ENCODE assay signal across 9 mouse cellular contexts in genomic region chrX:143739171-143739570, GRCm38 (mm10).
DNase-seq lines count a peak whose midpoint lies in the region; ATAC-seq and TF ChIP-seq lines count a peak whose summit lies in the region.
"Had no signal": no experiment of that assay in that cellular context is flagged by ENCODE, and none has a peak within 500 bp of the region (broad histone marks: within the 10 kb centered on the region; RNA-seq: fewer than 3 reads in every experiment).

No protein-coding gene starts in this region.

- no peaks in the 10 kb centered on the region for H3K36me3 ChIP-seq in liver, adult 2 months (ENCODE audit: control insufficient read depth, insufficient read depth, low read length)
- no peaks in the 10 kb centered on the region for H3K36me3 ChIP-seq in liver, embryonic 11.5 days (ENCODE audit: control insufficient read depth, insufficient read depth, low read length)

- intact Hi-C loops in heart, postnatal 14 days (cut with DNase I): no loop called here

- H3K4me3 ChIP-seq in liver, adult 2 months (ENCODE audit: insufficient read depth, low read depth, low read length): no peak overlapping the region
- H3K4me3 ChIP-seq in liver, embryonic 11.5 days (ENCODE audit: low read depth, low read length): no peak overlapping the region

- H3K27me3 ChIP-seq in liver, adult 2 months (ENCODE audit: control insufficient read depth, insufficient read depth, low read length): no peaks in the 10 kb centered on the region
- no peaks in the 10 kb centered on the region for H3K27me3 ChIP-seq in liver, embryonic 11.5 days (replicated peaks; ENCODE audit: control insufficient read depth, insufficient read depth, low read length)

- ATAC-seq in cerebellum, adult (ENCODE audit: insufficient number of reproducible peaks, low FRiP score, low TSS enrichment): no peak
- ATAC-seq in liver, embryonic 11.5 days (replicated peaks; ENCODE audit: low FRiP score): no peak

- TF ChIP-seq CTCF in liver, adult 2 months (IDR thresholded peaks at IDR 0.05; ENCODE audit: low read depth, low read length): peak; percentile 36; the same call in 1 of the 2 replicates

- H3K4me1 ChIP-seq in liver, adult 2 months (ENCODE audit: control insufficient read depth, insufficient read depth, low read length): no peaks in the 10 kb centered on the region
- no peaks in the 10 kb centered on the region for H3K4me1 ChIP-seq in liver, embryonic 11.5 days (replicated peaks; ENCODE audit: control insufficient read depth, insufficient read depth, low read length)

- WGBS in liver, adult 2 months: 9% methylated on average over 2 of the region's 2 CpGs
- 10% methylated on average over 2 of the region's 2 CpGs for WGBS in liver, embryonic 11.5 days

- H3K27ac ChIP-seq in liver, adult 2 months (replicated peaks; ENCODE audit: insufficient read depth, low read depth, low read length): no peak overlapping the region
- no peak overlapping the region for H3K27ac ChIP-seq in liver, embryonic 11.5 days (ENCODE audit: low read depth, low read length)
- H3K27ac ChIP-seq: macrophage had no signal

- TF ChIP-seq POLR2A in liver, adult 2 months (IDR thresholded peaks at IDR 0.05; ENCODE audit: extremely low read depth, insufficient read depth, low read length): no peak

- no peaks in the 10 kb centered on the region for H3K79me2 ChIP-seq in liver, adult 2 months (ENCODE audit: control insufficient read depth, insufficient read depth, low read length)

- no peaks in the 10 kb centered on the region for H3K9me3 ChIP-seq in liver, embryonic 11.5 days (ENCODE audit: control insufficient read depth, low read length)

- no peak overlapping the region for H3K9ac ChIP-seq in liver, adult 2 months (ENCODE audit: low read depth, low read length)
- H3K9ac ChIP-seq in liver, embryonic 11.5 days (ENCODE audit: low read depth, low read length): no peak overlapping the region

- DNase-seq in cerebellum, adult 18-20 months: peak; percentile 3 to 7
- peak; percentile 26 for DNase-seq in liver, adult 2 months (ENCODE audit: extremely low read depth, low read depth, low spot score)
- no peak for DNase-seq in liver, embryonic 11.5 days (ENCODE audit: low spot score)
- DNase-seq in cerebellum, adult 8-10 months: peak; percentile 3
- DNase-seq in heart, postnatal 14 days: peak; percentile 11 to 42
- DNase-seq in mesoderm, embryonic 11.5 days (ENCODE audit: low read depth, low spot score): peak; percentile 36
- DNase-seq in urinary bladder, adult 2 months (ENCODE audit: low spot score): no peak

- no peak overlapping the region for H3K4me2 ChIP-seq in liver, embryonic 11.5 days

Comparison
In these comparisons a context has a peak if more than half of its experiments do, and no peak if none do; other contexts are left out.
1. DNase-seq: peak in cerebellum, adult 18-20 months (2 of 2), liver, adult 2 months (single experiment), cerebellum, adult 8-10 months (single experiment), heart, postnatal 14 days (2 of 2) and mesoderm, embryonic 11.5 days (single experiment); none in liver, embryonic 11.5 days (single experiment) and urinary bladder, adult 2 months (single experiment).